Comparison of ENCODE assay signal across 8 mouse cellular contexts in the genomic region with DNA sequence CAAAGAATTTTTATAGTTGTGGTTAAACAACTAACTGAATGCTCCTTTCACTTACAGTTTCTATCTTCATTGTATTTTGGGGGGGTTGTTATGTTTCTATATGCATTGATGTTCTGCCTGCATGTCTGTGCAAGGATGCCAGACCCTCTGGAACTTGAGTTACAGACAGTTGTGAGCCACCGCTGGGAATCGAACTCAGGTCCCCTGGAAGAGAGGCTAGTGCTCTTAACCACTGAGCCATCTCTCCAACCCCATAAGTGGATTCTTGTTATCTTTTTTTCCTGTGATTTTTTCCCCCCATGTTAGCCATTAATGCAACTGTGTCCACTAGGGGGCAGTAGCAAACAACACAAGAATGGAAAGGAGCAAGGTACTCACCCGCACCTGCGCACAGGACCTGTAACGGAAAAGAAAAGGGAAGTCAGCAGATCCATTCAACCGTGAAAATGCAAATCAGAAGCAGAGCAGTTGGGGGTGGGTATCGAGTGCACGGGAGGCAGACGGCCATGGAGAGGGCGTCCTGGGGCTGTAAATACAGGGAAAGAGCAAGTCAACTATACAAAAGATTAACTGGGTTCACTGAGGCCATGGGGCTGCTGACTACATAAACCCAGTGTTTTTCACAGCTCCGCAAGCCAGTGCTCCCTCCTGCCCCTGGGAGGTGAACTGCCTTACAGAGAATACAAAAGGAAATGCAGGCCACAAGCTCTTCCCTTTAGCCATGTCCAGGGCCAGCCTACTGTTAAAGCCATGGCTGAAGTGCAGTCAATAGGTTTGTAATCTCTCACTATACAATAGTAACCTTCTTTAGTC.
DNase-seq lines count a peak whose midpoint lies in the region; ATAC-seq and TF ChIP-seq lines count a peak whose summit lies in the region.

No protein-coding gene starts in this region.

- intact Hi-C loops in left cerebral cortex, adult 2 months (cut with DNase I): loop anchor here (1.0 to 5.0 kb wide), 5 partner anchors 43 to 273 kb away; a partner anchor contains a TSS

- no peak for TF ChIP-seq POLR2A in cortical plate, adult 2 months (IDR thresholded peaks at IDR 0.05; ENCODE audit: extremely low read depth, insufficient read depth, low read length)

- peaks cover 5% of the 10 kb centered on the region for H3K4me1 ChIP-seq in cortical plate, adult 2 months (ENCODE audit: control insufficient read depth, insufficient read depth, low read length)

- peak overlapping the region; percentile 12; the same call in 1 of the 2 replicates for H3K4me3 ChIP-seq in cortical plate, adult 2 months (ENCODE audit: insufficient read depth, low read length)
- H3K4me3 ChIP-seq in left cerebral cortex, adult 2 months: peak overlapping the region; percentile 24

- peak; percentile 79 to 95 for DNase-seq in adrenal gland, adult (ENCODE audit: inconsistent age in 2 of 2, low spot score in 1 of 2)
- peak; percentile 40 to 52 for DNase-seq in gastrocnemius, adult 8-10 months (ENCODE audit: low spot score in 2 of 2)
- DNase-seq in hindlimb bud, embryonic 11.5 days (ENCODE audit: extremely low spot score, low read depth, low spot score): peak; percentile 91
- peak; percentile 81 to 83 for DNase-seq in left cerebral cortex, adult 2 months (ENCODE audit: extremely low spot score in 1 of 2, low spot score in 2 of 2)
- DNase-seq in right cerebral cortex, adult 18-20 months: peak; percentile 87
- peak; percentile 86 for DNase-seq in urinary bladder, postnatal 14 days (ENCODE audit: low spot score)

- H3K27ac ChIP-seq in cortical plate, adult 2 months (ENCODE audit: insufficient read depth, low read length): no peak overlapping the region
- H3K27ac ChIP-seq in left cerebral cortex, adult 2 months: peak overlapping the region; percentile 74

- TF ChIP-seq CTCF in cortical plate, adult 2 months (IDR thresholded peaks at IDR 0.05; ENCODE audit: extremely low read depth, insufficient read depth, low read length): peak; percentile 79
- TF ChIP-seq CTCF in left cerebral cortex, adult 2 months (IDR thresholded peaks at IDR 0.05): peak; percentile 86

- ATAC-seq in megakaryocyte, adult 5-6 weeks (ENCODE audit: poor library complexity, severe bottlenecking): peak; percentile 92
